Mouse (Mus musculus) kidney, embryonic 16.5 days (tissue): ENCODE results near the gene Kmt2b. TPM values are rescaled to one million over a fixed set of nuclear protein-coding genes. Genes with fewer than 3 reads are reported as not detected.
A peak's percentile ranks its signal among the peaks of the same experiment; 100 is the strongest.

Experiments
- ATAC-seq: fragments of 200-750 bp; cut with Nextera tagmentation; 2 replicates; pipeline ENCODE4 v1.8.0; 2017; ENCODE audit warnings: moderate TSS enrichment; ENCODE audit not compliant: low FRiP score, low TSS enrichment
- H3K27ac ChIP-seq: fragments of 300-500 bp; sonication (generic); 2 replicates; pipeline ENCODE4 v1.5.1; 2014; ENCODE audit warnings: low read length
- H3K27me3 ChIP-seq: fragments of 300-500 bp; sonication (generic); 2 replicates; pipeline ENCODE4 v1.6.1; 2014; ENCODE audit warnings: low read length, control low read depth, mixed read lengths; ENCODE audit not compliant: insufficient read depth
- H3K36me3 ChIP-seq: fragments of 300-500 bp; sonication (generic); 2 replicates; pipeline ENCODE4 v1.6.1; 2014; ENCODE audit warnings: low read length, control low read depth, mixed read lengths; ENCODE audit not compliant: insufficient read depth
- H3K4me1 ChIP-seq: fragments of 300-500 bp; sonication (generic); 2 replicates; pipeline ENCODE4 v1.6.1; 2014; ENCODE audit warnings: low read length, control low read depth, mixed read lengths; ENCODE audit not compliant: insufficient read depth
- H3K4me2 ChIP-seq: fragments of 300-500 bp; sonication (generic); replicated peaks from 2 replicates; pipeline ENCODE4 v1.6.1; 2014; ENCODE audit warnings: low read depth, low read length
- H3K4me3 ChIP-seq: fragments of 300-500 bp; sonication (generic); 2 replicates; pipeline ENCODE4 v1.5.1; 2014; ENCODE audit warnings: mild to moderate bottlenecking, low read length
- H3K9ac ChIP-seq: fragments of 300-500 bp; sonication (generic); replicated peaks from 2 replicates; pipeline ENCODE4 v1.6.1; 2014; ENCODE audit warnings: low read length
- H3K9me3 ChIP-seq: fragments of 300-500 bp; sonication (generic); 2 replicates; pipeline ENCODE4 v1.6.1; 2016; ENCODE audit warnings: low read length, control low read depth
- WGBS: fragments of 180-500 bp; shearing (Covaris S2); extraction: QIAGEN DNeasy Blood & Tissue Kit; methylation state at CpG from one replicate; pipeline ENCODE4 v1.1.7; 2014; 5-methylcytosine and 5-hydroxymethylcytosine counted together
- polyA plus RNA-seq: library from polyadenylated mRNA; unstranded; fragments of >200 nt; fragmentation: Nextera tagmentation; extraction: Ambion mirVana; gene quantifications from 2 replicates; pipeline ENCODE4 v1.2.1, GENCODE M21; 2015

The Kmt2b gene
- polyA plus RNA-seq, 1 experiment from 2014 or later: 9.0 TPM

DNA sequence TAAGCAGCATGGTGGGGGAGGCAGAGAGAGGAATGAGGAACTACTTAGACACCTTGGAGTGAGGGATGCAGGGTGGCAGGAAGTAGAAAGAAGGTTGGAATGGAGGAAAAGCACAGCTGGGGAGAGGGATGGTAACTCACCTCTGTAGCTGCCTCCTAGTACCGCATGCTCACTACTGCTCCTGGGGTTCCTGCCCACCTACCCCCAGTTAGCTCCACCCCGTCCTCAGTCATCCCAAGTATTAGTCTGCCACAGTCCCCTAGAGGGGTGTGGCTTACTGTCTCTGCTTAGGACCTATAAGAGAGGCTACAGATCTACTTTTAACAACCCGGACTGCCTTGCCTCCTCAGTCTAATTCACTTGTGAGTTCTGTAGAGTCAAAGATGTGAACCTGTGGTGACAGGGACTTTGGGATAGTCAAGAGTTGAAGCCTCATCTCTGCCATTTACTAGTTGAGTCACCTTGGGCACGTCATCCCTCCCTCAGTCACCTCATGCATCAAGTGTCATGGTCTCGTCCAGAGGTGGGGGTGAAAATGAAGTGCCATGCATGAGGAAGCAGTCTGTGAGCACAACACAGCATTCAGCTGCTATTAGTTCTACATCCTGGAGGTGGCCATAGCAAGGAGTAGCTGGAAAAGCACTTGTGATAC lies 4.4 kb upstream of the Kmt2b start:
- Histone ChIP-seq H3K9me3 (no peaks in the 10 kb centered on the region), H3K27me3 (no peaks in the 10 kb centered on the region), H3K4me2 (no peak overlapping the region), H3K4me3 (no peak overlapping the region), H3K9ac (no peak overlapping the region), H3K27ac (no peak overlapping the region), H3K4me1 (peaks cover 9% of the 10 kb centered on the region; the same call in 1 of the 2 replicates), H3K36me3 (no peaks in the 10 kb centered on the region)
- WGBS: 45% methylated on average over 5 of the region's 5 CpGs
- ATAC-seq: no peak

DNA sequence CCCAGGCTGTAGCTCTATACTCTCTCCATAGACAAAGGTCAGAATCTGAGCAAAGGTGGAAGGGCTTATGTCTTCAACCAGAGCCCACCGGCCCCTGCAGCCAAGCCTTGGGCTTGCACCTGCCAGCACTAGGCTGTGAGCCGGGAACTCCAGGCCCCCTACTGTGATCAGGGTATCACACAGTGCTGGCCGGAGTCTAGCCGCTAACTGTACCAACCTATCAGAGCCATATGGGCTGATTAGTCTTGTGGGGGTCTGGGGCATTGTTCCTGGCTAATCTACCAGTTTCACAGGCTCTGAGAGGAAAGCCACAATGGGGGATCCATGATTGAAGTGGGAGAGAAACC lies 3.1 kb upstream of the Kmt2b start:
- WGBS: 70% methylated on average over 4 of the region's 4 CpGs
- Histone ChIP-seq H3K9me3 (no peaks in the 10 kb centered on the region), H3K9ac (no peak overlapping the region), H3K36me3 (no peaks in the 10 kb centered on the region; the same call in 1 of the 2 replicates), H3K4me3 (no peak overlapping the region), H3K27me3 (no peaks in the 10 kb centered on the region), H3K27ac (no peak overlapping the region), H3K4me1 (peaks cover 19% of the 10 kb centered on the region), H3K4me2 (no peak overlapping the region)
- ATAC-seq: no peak

DNA sequence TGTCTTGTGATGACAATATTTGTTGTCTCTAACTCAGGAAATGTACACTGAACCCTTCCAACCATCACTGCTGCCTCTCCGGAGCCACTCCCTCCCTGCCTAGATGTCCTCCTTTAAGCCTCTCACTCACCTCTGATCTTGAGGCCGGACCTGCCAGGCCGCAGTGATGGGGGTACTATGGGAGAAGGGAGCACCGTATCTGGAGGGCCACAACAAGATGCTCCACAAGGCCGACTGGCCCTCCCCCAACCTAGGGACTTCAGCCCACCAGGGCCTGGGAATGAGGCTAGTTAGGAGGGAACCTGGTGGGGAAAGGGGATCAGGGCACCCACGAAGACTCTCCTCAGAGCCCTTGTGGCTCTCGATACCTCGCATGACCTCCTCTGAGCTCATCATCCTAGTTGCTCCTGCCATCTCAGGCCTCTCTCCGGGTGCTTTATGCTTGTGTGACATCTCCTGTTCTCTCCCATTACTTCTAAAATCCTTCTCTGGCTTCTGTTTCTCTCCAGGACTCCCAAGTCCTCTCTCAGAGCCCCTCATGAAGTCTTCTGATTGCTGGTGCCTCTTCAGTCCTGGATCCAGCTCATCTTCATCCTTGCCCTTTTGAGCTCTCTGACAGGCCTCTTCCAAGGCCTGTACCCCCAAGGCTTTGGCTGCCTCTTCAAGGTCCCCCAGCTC lies 2.5 kb upstream of the Kmt2b start:
- no peak overlapping the region for H3K4me3 ChIP-seq
- no peak overlapping the region for H3K9ac ChIP-seq
- ATAC-seq: no peak
- H3K27ac ChIP-seq: no peak overlapping the region
- no peaks in the 10 kb centered on the region for H3K9me3 ChIP-seq
- H3K4me2 ChIP-seq: no peak overlapping the region
- no peaks in the 10 kb centered on the region for H3K27me3 ChIP-seq
- H3K36me3 ChIP-seq: peaks cover 5% of the 10 kb centered on the region; the same call in 1 of the 2 replicates
- H3K4me1 ChIP-seq: peaks cover 23% of the 10 kb centered on the region
- WGBS: 85% methylated on average over 9 of the region's 9 CpGs

DNA sequence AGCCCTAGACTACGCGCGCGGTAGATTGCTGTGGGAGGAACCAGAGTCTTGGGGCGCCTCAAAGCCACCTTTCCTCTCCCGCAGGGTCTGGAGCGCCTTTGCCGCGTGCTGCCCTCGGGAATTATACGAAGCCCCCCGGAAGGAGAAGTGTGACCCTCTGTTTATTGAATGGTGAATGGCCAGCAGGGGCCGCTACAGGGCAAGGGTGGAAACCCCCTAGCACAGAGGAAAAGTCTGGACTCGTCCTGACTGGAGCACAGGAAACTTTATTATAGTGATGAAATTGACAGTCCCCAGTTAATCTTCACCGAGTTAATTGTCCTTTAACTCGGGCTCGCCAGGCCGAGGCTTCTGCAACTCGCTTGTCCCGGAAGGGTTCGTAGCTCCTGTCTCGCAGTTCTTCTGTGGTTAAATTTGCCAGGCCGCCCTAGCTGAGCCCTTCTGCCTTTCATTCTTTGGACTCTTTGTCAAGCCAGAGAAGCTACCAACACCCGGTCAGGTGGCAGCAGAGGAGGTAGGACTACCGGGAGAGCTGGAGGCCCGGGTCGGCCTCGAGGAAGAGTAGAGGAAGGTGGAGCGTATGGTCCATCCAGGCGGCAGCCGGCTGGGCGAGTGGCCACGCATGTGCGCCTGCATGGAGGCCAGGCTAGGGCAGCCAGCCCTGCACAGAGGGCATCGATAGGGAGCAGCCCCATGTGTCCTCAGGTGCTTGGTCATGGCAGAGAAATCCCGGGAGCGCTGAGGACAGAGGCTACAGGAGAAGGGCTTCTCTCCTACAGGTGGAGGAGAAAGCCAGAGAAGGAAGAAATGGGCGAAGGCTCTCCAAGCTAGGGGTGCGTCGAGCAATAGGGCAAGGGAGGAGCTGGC lies 1.1 kb upstream of the Kmt2b start:
- H3K9me3 ChIP-seq: no peaks in the 10 kb centered on the region
- H3K27me3 ChIP-seq: no peaks in the 10 kb centered on the region
- WGBS: 22% methylated on average over 40 of the region's 40 CpGs
- H3K4me1 ChIP-seq: peaks cover 23% of the 10 kb centered on the region
- H3K27ac ChIP-seq: peak overlapping the region; percentile 92
- H3K9ac ChIP-seq: peak overlapping the region; percentile 99
- H3K36me3 ChIP-seq: peaks cover 18% of the 10 kb centered on the region
- ATAC-seq: peak; percentile 78
- peak overlapping the region; percentile 90 for H3K4me2 ChIP-seq
- H3K4me3 ChIP-seq: peak overlapping the region; percentile 99

DNA sequence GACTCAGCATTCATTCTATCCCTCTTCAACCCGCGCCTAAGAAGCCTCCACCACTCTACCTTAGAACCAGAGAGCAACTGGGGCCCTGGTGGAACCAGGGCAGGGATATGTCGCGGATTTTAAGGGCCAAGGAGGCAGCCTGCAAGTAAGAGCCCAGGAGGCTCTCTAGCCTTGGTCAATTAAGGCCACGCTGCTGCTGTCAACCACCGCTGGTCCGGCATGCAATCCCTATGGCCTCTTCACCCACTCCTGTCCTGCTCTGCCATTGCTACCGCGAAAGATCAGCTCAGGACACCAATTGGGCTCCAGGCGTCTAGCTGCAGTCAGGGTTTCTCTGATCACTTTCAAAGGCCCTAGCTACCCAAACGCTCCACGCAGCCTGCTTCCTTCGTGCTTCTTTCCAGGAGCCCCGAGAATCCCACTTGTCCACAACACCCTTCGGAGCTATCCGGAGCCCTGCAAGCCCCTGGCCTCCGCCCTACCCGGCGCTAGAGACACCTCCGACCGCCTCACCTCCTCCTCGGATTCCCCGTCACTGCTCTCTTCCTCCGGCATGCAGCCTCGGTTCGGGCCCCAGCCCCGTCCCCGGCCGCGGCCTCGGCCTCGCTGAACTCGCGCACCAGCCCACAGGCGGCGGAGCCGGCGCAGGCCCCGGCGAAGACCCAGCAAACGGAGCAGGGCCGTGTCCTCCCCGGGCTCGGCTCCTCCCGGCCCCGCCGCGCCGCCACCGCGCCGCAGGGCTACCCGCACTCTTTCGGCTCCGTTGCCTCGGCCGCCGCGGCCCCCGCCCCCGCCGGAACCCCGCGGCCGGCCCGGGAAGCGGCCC lies 471 bp downstream of the Kmt2b start:
- Histone ChIP-seq H3K27me3 (no peaks in the 10 kb centered on the region), H3K9me3 (no peaks in the 10 kb centered on the region), H3K9ac (peak overlapping the region; percentile 99), H3K4me1 (peaks cover 23% of the 10 kb centered on the region), H3K27ac (peak overlapping the region; percentile 92), H3K36me3 (peaks cover 34% of the 10 kb centered on the region), H3K4me2 (peak overlapping the region; percentile 90), H3K4me3 (peak overlapping the region; percentile 99)
- under 1% methylated on average over 43 of the region's 67 CpGs for WGBS
- peak; percentile 18; the same call in 1 of the 2 replicates for ATAC-seq

DNA sequence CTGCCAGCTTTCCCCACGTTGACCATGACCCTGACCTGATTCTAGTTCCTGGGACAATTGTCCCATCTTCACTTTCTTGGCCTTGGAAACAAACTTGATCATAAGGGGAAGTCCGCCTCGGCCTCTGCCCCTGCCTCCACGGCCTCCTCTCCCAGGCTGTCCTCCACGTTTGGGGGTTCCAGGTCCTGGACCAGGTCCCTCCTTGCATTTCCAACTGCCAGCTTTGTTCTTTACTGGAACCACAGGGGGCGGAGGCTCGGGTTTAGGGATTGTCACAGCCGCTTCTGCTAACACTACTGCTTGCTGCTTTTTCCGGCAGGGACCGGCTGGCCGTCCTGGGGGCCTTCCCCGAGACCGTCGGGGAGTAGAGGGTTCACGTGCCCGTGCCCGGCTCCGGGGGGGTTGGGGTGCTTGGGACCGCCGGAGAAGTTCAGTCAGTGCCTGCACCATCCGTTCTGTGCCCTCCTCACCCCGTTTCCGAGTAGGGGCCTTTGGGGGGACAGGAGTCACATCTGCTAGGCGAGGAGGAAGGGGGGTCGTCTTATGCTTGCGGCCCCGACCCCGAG lies 2.0 kb downstream of the Kmt2b start:
- H3K4me2 ChIP-seq: peak overlapping the region; percentile 90; the same call in 1 of the 2 replicates
- no peak overlapping the region for H3K4me3 ChIP-seq
- no peak for ATAC-seq
- no peak overlapping the region for H3K27ac ChIP-seq
- H3K4me1 ChIP-seq: peaks cover 23% of the 10 kb centered on the region
- peak overlapping the region; percentile 99 for H3K9ac ChIP-seq
- 86% methylated on average over 28 of the region's 28 CpGs for WGBS
- no peaks in the 10 kb centered on the region for H3K27me3 ChIP-seq
- H3K36me3 ChIP-seq: peaks cover 50% of the 10 kb centered on the region
- H3K9me3 ChIP-seq: no peaks in the 10 kb centered on the region

DNA sequence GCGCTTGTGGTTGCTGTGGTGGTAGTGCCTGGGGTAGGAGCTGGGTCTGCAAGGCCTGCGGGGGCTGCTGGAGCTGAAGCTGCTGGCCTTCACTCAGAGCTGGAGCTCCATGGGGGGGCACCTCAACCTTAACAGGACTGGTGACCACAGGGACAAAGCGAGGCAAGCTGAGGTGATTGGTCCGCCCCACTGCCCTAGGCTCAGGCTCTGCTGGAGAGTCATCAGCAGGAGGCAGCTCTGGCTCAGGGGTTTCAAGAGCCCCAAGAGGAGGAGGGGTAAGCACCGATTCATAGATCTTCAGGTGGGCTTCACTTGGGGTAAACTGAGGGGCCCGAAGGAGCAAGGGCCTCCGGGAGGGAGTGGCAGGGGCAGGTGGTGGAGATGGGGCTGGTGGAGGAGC lies 3.4 kb downstream of the Kmt2b start:
- no peak for ATAC-seq
- Histone ChIP-seq H3K4me1 (peaks cover 21% of the 10 kb centered on the region), H3K4me2 (no peak overlapping the region), H3K9me3 (no peaks in the 10 kb centered on the region), H3K4me3 (no peak overlapping the region), H3K36me3 (peaks cover 61% of the 10 kb centered on the region), H3K27ac (no peak overlapping the region), H3K9ac (no peak overlapping the region), H3K27me3 (no peaks in the 10 kb centered on the region)
- 96% methylated on average over 7 of the region's 7 CpGs for WGBS

DNA sequence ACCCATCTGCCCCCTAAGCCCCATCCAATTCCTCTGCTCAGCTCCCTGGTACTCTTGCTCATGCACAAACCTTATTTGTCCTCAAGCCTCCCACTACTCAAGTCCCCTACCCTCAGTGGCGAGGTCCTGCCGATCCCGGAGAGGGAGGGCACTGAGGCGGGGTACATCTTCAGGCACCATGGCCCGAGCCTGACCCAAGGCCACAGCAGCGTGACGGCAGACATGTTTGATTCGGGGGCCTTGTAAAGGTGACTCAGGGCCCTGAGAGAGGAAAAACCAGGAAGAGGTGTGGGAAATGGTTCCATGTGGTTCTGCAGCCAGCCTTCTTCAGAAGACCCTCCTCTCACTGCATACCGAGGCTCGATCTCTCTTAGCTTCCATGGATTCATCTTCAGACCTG lies 4.2 kb downstream of the Kmt2b start:
- Histone ChIP-seq H3K4me1 (peaks cover 14% of the 10 kb centered on the region), H3K4me2 (no peak overlapping the region), H3K36me3 (peaks cover 69% of the 10 kb centered on the region), H3K4me3 (no peak overlapping the region), H3K9me3 (no peaks in the 10 kb centered on the region), H3K9ac (no peak overlapping the region), H3K27me3 (no peaks in the 10 kb centered on the region), H3K27ac (no peak overlapping the region)
- ATAC-seq: no peak
- 86% methylated on average over 10 of the region's 10 CpGs for WGBS

DNA sequence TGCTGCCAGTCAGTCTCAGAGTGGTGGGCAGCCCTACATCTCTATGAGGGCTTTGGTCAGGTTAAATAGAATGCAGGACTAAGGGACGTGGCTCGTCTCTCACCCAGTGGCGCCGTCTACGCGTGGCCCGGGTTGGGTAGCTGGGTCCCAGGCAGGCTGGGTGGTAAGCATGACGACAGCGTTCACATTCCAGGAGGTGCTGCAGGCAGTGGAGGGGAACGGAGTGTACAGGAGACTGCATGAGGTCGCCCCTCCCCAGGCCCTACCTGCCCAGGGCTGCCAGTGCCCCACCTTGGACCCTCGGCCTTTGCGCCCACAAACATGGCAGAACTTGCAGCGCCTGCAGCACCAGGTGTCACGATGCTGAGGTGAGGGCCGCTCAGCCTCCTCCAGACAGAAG lies 7.0 kb downstream of the Kmt2b start:
- H3K9me3 ChIP-seq: no peaks in the 10 kb centered on the region
- WGBS: 92% methylated on average over 16 of the region's 16 CpGs
- H3K4me1 ChIP-seq: peaks cover 3% of the 10 kb centered on the region; the same call in 1 of the 2 replicates
- no peak overlapping the region for H3K4me2 ChIP-seq
- H3K27ac ChIP-seq: no peak overlapping the region
- H3K36me3 ChIP-seq: peaks cover 96% of the 10 kb centered on the region
- no peak overlapping the region for H3K4me3 ChIP-seq
- no peak overlapping the region for H3K9ac ChIP-seq
- ATAC-seq: peak; percentile 41; the same call in 1 of the 2 replicates
- H3K27me3 ChIP-seq: no peaks in the 10 kb centered on the region
